Mouse (Mus musculus) intestine, embryonic 15.5 days (tissue): ENCODE data around the gene Ipmk. TPM values are rescaled to one million over a fixed set of nuclear protein-coding genes. Genes with fewer than 3 reads are reported as not detected.

Experiments used
- ATAC-seq: fragments of 200-750 bp; cut with Nextera tagmentation; 2 replicates; pipeline ENCODE4 v1.8.0; 2017; ENCODE audit warnings: moderate TSS enrichment, moderate library complexity
- H3K27ac ChIP-seq: fragments of 300-500 bp; sonication (generic); 2 replicates; pipeline ENCODE4 v1.5.1; 2015; ENCODE audit warnings: mild to moderate bottlenecking, inconsistent platforms
- H3K27me3 ChIP-seq: fragments of 300-500 bp; sonication (generic); replicated peaks from 2 replicates; pipeline ENCODE4 v1.6.1; 2015; ENCODE audit warnings: inconsistent platforms
- H3K36me3 ChIP-seq: fragments of 300-500 bp; sonication (generic); 2 replicates; pipeline ENCODE4 v1.6.1; 2015; ENCODE audit warnings: inconsistent platforms
- H3K4me1 ChIP-seq: fragments of 300-500 bp; sonication (generic); replicated peaks from 2 replicates; pipeline ENCODE4 v1.6.1; 2015; ENCODE audit warnings: inconsistent platforms
- H3K4me2 ChIP-seq: fragments of 300-500 bp; sonication (generic); replicated peaks from 2 replicates; pipeline ENCODE4 v1.6.1; 2015; ENCODE audit warnings: mild to moderate bottlenecking, inconsistent platforms
- H3K4me3 ChIP-seq: fragments of 300-500 bp; sonication (generic); replicated peaks from 2 replicates; pipeline ENCODE4 v1.5.1; 2015; ENCODE audit warnings: inconsistent platforms
- H3K9ac ChIP-seq: fragments of 300-500 bp; sonication (generic); 2 replicates; pipeline ENCODE4 v1.6.1; 2015; ENCODE audit warnings: inconsistent platforms
- H3K9me3 ChIP-seq: fragments of 300-500 bp; sonication (generic); 2 replicates; pipeline ENCODE4 v1.6.1; 2016; ENCODE audit warnings: inconsistent platforms
- WGBS: fragments of 180-500 bp; shearing (Covaris S2); methylation state at CpG from one replicate; pipeline ENCODE4 v1.1.7; 2015; 5-methylcytosine and 5-hydroxymethylcytosine counted together
- polyA plus RNA-seq: library from polyadenylated mRNA; unstranded; fragments of >200 nt; fragmentation: Nextera tagmentation; extraction: Ambion mirVana; gene quantifications from 2 replicates; pipeline ENCODE4 v1.2.1, GENCODE M21; 2015

Gene Ipmk
- polyA plus RNA-seq, 1 experiment from 2014 or later, result 28.3 TPM

- ATAC-seq, result no peak
- H3K4me1 ChIP-seq, result peaks cover 8% of the 10 kb centered on the region
- no peaks in the 10 kb centered on the region for H3K9me3 ChIP-seq
- no peak overlapping the region for H3K4me3 ChIP-seq
- WGBS, result 60% methylated on average over 9 of the region's 9 CpGs
- no peak overlapping the region for H3K27ac ChIP-seq
- no peaks in the 10 kb centered on the region for H3K36me3 ChIP-seq
- no peak overlapping the region for H3K9ac ChIP-seq
- H3K27me3 ChIP-seq, result no peaks in the 10 kb centered on the region
- no peak overlapping the region for H3K4me2 ChIP-seq
Measured at GRCm38 (mm10) chr10:71353850-71354249, 6.3 kb downstream of the Ipmk start.

- no peak overlapping the region for H3K9ac ChIP-seq
- WGBS, result 82% methylated on average over 12 of the region's 12 CpGs
Measured at GRCm38 (mm10) chr10:71354947-71355346, 7.4 kb downstream of the Ipmk start.

GRCm38 (mm10) chr10:71361044-71361443, 13.5 kb downstream of the Ipmk start:
- Histone ChIP-seq H3K27me3 (no peaks in the 10 kb centered on the region), H3K4me2 (no peak overlapping the region), H3K27ac (no peak overlapping the region), H3K9me3 (no peaks in the 10 kb centered on the region), H3K4me3 (no peak overlapping the region), H3K9ac (no peak overlapping the region), H3K36me3 (no peaks in the 10 kb centered on the region), H3K4me1 (0 out of 2 replicates have a peak, but pooled peaks cover 2% of the 10 kb centered on the region)
- ATAC-seq, result no peak
- WGBS, result 82% methylated on average over 7 of the region's 7 CpGs

More at GRCm38 (mm10) chr10:71354947-71355346, 7.4 kb downstream of the Ipmk start:
- Histone ChIP-seq H3K27ac (no peak overlapping the region), H3K4me1 (peaks cover 4% of the 10 kb centered on the region; the same call in 1 of the 2 replicates), H3K4me2 (no peak overlapping the region), H3K36me3 (no peaks in the 10 kb centered on the region), H3K27me3 (no peaks in the 10 kb centered on the region), H3K9me3 (no peaks in the 10 kb centered on the region), H3K4me3 (no peak overlapping the region)
- ATAC-seq, result no peak

GRCm38 (mm10) chr10:71361836-71362562, 14.4 kb downstream of the Ipmk start:
- H3K9ac ChIP-seq, result no peak overlapping the region
- H3K27ac ChIP-seq, result no peak overlapping the region
- H3K9me3 ChIP-seq, result no peaks in the 10 kb centered on the region
- H3K4me2 ChIP-seq, result 0 out of 2 replicates have a peak overlapping the region, but pooled peaks have one; percentile 5
- no peaks in the 10 kb centered on the region for H3K36me3 ChIP-seq
- 0 out of 2 replicates have a peak, but pooled peaks have one; percentile 46 for ATAC-seq
- H3K4me1 ChIP-seq, result 0 out of 2 replicates have a peak, but pooled peaks cover 2% of the 10 kb centered on the region
- WGBS, result 37% methylated on average over 18 of the region's 18 CpGs
- H3K27me3 ChIP-seq, result no peaks in the 10 kb centered on the region
- no peak overlapping the region for H3K4me3 ChIP-seq

GRCm38 (mm10) chr10:71363440-71363839, 15.9 kb downstream of the Ipmk start:
- no peak overlapping the region for H3K4me2 ChIP-seq
- no peak overlapping the region for H3K4me3 ChIP-seq
- ATAC-seq, result no peak
- H3K9ac ChIP-seq, result no peak overlapping the region
- H3K36me3 ChIP-seq, result no peaks in the 10 kb centered on the region; the same call in 1 of the 2 replicates
- 87% methylated on average over 8 of the region's 8 CpGs for WGBS
- no peaks in the 10 kb centered on the region for H3K9me3 ChIP-seq
- no peak overlapping the region for H3K27ac ChIP-seq
- H3K4me1 ChIP-seq, result 0 out of 2 replicates have a peak, but pooled peaks cover 2% of the 10 kb centered on the region
- H3K27me3 ChIP-seq, result no peaks in the 10 kb centered on the region

- ATAC-seq, result no peak
- Histone ChIP-seq H3K27me3 (no peaks in the 10 kb centered on the region), H3K9ac (no peak overlapping the region), H3K4me2 (no peak overlapping the region), H3K27ac (no peak overlapping the region), H3K4me3 (no peak overlapping the region), H3K9me3 (no peaks in the 10 kb centered on the region), H3K36me3 (no peaks in the 10 kb centered on the region; the same call in 1 of the 2 replicates), H3K4me1 (peaks cover 2% of the 10 kb centered on the region; the same call in 1 of the 2 replicates)
- 95% methylated on average over 10 of the region's 10 CpGs for WGBS
Measured at GRCm38 (mm10) chr10:71363858-71364257, 16.3 kb downstream of the Ipmk start.

GRCm38 (mm10) chr10:71368128-71368940, 20.8 kb downstream of the Ipmk start:
- peak; percentile 77 for ATAC-seq
- Histone ChIP-seq H3K4me1 (no peaks in the 10 kb centered on the region; the same call in 1 of the 2 replicates), H3K4me2 (0 out of 2 replicates have a peak overlapping the region, but pooled peaks have one; percentile 5), H3K27me3 (no peaks in the 10 kb centered on the region), H3K27ac (peak overlapping the region; percentile 51; the same call in 1 of the 2 replicates), H3K9me3 (no peaks in the 10 kb centered on the region), H3K36me3 (no peaks in the 10 kb centered on the region; the same call in 1 of the 2 replicates), H3K4me3 (no peak overlapping the region), H3K9ac (no peak overlapping the region)
- WGBS, result 65% methylated on average over 16 of the region's 16 CpGs

- 0 out of 2 replicates have a peak overlapping the region, but pooled peaks have one; percentile 18 for H3K27ac ChIP-seq
- H3K27me3 ChIP-seq, result no peaks in the 10 kb centered on the region
- H3K9me3 ChIP-seq, result no peaks in the 10 kb centered on the region
- no peak overlapping the region for H3K4me3 ChIP-seq
- 62% methylated on average over 3 of the region's 3 CpGs for WGBS
- H3K4me2 ChIP-seq, result no peak overlapping the region
- peak; percentile 81 for ATAC-seq
- H3K9ac ChIP-seq, result no peak overlapping the region
- no peaks in the 10 kb centered on the region; the same call in 1 of the 2 replicates for H3K4me1 ChIP-seq
- no peaks in the 10 kb centered on the region; the same call in 1 of the 2 replicates for H3K36me3 ChIP-seq
Measured at GRCm38 (mm10) chr10:71369466-71369865, 21.9 kb downstream of the Ipmk start.

GRCm38 (mm10) chr10:71371881-71372280, 24.3 kb downstream of the Ipmk start:
- Histone ChIP-seq H3K27me3 (no peaks in the 10 kb centered on the region), H3K9me3 (no peaks in the 10 kb centered on the region), H3K4me1 (no peaks in the 10 kb centered on the region; the same call in 1 of the 2 replicates), H3K36me3 (peaks cover under 1% of the 10 kb centered on the region; the same call in 1 of the 2 replicates), H3K4me2 (no peak overlapping the region), H3K9ac (no peak overlapping the region), H3K4me3 (no peak overlapping the region), H3K27ac (no peak overlapping the region)
- ATAC-seq, result no peak
- WGBS, result 70% methylated on average over 6 of the region's 6 CpGs

- no peak overlapping the region for H3K4me3 ChIP-seq
- no peak for ATAC-seq
- H3K9me3 ChIP-seq, result no peaks in the 10 kb centered on the region
- no peak overlapping the region for H3K9ac ChIP-seq
- no peaks in the 10 kb centered on the region for H3K27me3 ChIP-seq
- H3K4me2 ChIP-seq, result no peak overlapping the region
- 0 out of 2 replicates have a peak, but pooled peaks cover 4% of the 10 kb centered on the region for H3K36me3 ChIP-seq
- H3K27ac ChIP-seq, result no peak overlapping the region
- 84% methylated on average over 11 of the region's 11 CpGs for WGBS
- no peaks in the 10 kb centered on the region; the same call in 1 of the 2 replicates for H3K4me1 ChIP-seq
Measured at GRCm38 (mm10) chr10:71373706-71374105, 26.1 kb downstream of the Ipmk start.

GRCm38 (mm10) chr10:71376014-71376413, 28.5 kb downstream of the Ipmk start:
- Histone ChIP-seq H3K27me3 (no peaks in the 10 kb centered on the region), H3K4me3 (no peak overlapping the region), H3K36me3 (peaks cover 10% of the 10 kb centered on the region), H3K4me2 (no peak overlapping the region), H3K9me3 (no peaks in the 10 kb centered on the region), H3K9ac (no peak overlapping the region), H3K4me1 (no peaks in the 10 kb centered on the region), H3K27ac (0 out of 2 replicates have a peak overlapping the region, but pooled peaks have one; percentile 55)
- peak; percentile 95 for ATAC-seq
- WGBS, result 68% methylated on average over 6 of the region's 6 CpGs

- no peaks in the 10 kb centered on the region for H3K27me3 ChIP-seq
- no peak overlapping the region for H3K4me2 ChIP-seq
- no peaks in the 10 kb centered on the region for H3K4me1 ChIP-seq
- peaks cover 16% of the 10 kb centered on the region for H3K36me3 ChIP-seq
- 88% methylated on average over 7 of the region's 7 CpGs for WGBS
- ATAC-seq, result no peak
- no peak overlapping the region for H3K9ac ChIP-seq
- no peak overlapping the region for H3K4me3 ChIP-seq
- no peak overlapping the region for H3K27ac ChIP-seq
- no peaks in the 10 kb centered on the region for H3K9me3 ChIP-seq
Measured at GRCm38 (mm10) chr10:71380406-71380805, 32.8 kb downstream of the Ipmk start.
